Comparison of ENCODE assay signal across 19 mouse cellular contexts in the genomic region with DNA sequence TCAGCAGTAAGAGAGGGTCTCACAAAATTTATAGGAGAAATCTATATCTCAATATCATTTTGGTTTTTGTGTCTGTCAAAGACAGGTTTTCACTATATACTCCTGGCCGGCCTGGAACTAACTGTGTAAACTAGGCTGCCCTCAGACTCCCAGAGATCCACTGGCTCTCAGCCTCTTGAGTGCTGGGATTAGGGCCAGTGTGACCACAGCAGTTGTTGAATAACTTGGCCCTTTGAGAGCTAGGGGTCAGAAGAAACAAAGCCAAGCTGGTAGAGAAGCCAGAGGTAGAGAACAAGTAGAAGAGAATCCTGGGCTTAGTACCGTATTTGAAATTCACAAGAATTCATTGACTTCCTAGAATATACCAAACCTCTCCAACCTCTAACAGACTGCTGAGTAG. TPM values are rescaled to one million over a fixed set of nuclear protein-coding genes. Genes with fewer than 3 reads are reported as not detected.
DNase-seq lines count a peak whose midpoint lies in the region; ATAC-seq lines count a peak whose summit lies in the region.
"Had no signal": no experiment of that assay in that cellular context is flagged by ENCODE, and none has a peak within 500 bp of the region (broad histone marks: within the 10 kb centered on the region; RNA-seq: fewer than 3 reads in every experiment).

No protein-coding gene starts in this region.

- peak; percentile 72 for DNase-seq in heart, adult 11 months
- no peak for DNase-seq in heart, postnatal 4 days
- DNase-seq in kidney, adult 8-10 months: peak; percentile 54 to 61
- peak; percentile 21 to 33 for DNase-seq in lung, adult 18-20 months
- no peak for DNase-seq in lung, postnatal 14 days
- DNase-seq in kidney, postnatal 36 days: peak; percentile 48 to 52
- DNase-seq: adrenal gland, postnatal 14 days; B cell, adult 2 months; cerebellum, adult 11-12 months; cerebellum, adult 9-10 months; cerebellum, postnatal 25 days; gastrocnemius, postnatal 10 days had no signal

- no peak overlapping the region for H3K9ac ChIP-seq in kidney, embryonic 15.5 days
- H3K9ac ChIP-seq: embryonic facial prominence, embryonic 12.5 days; forebrain, embryonic 12.5 days; heart, embryonic 12.5 days had no signal

- ATAC-seq in kidney, embryonic 15.5 days (replicated peaks; ENCODE audit: low FRiP score): no peak
- ATAC-seq: CD4-positive, CD25-positive, alpha-beta regulatory T cell, adult 4 months; forebrain, embryonic 16.5 days had no signal

- no peak overlapping the region for H3K4me2 ChIP-seq in kidney, embryonic 15.5 days
- H3K4me2 ChIP-seq: embryonic facial prominence, embryonic 12.5 days; forebrain, embryonic 12.5 days; heart, embryonic 12.5 days had no signal

- 95% methylated on average over 2 of the region's 2 CpGs for WGBS in kidney, embryonic 15.5 days

- no peaks in the 10 kb centered on the region for H3K27me3 ChIP-seq in kidney, embryonic 15.5 days
- H3K27me3 ChIP-seq: embryonic facial prominence, embryonic 12.5 days; forebrain, embryonic 12.5 days; heart, embryonic 12.5 days had no signal

- H3K36me3 ChIP-seq in kidney, embryonic 15.5 days: peaks cover 52% of the 10 kb centered on the region
- H3K36me3 ChIP-seq: G1E had no signal

- H3K4me1 ChIP-seq in kidney, embryonic 15.5 days: peaks cover 12% of the 10 kb centered on the region

- H3K4me3 ChIP-seq in kidney, embryonic 15.5 days (replicated peaks): no peak overlapping the region
- H3K4me3 ChIP-seq: embryonic facial prominence, embryonic 12.5 days; forebrain, embryonic 12.5 days; heart, embryonic 12.5 days had no signal

- no peak overlapping the region for H3K27ac ChIP-seq in kidney, embryonic 15.5 days
- H3K27ac ChIP-seq: embryonic facial prominence, embryonic 12.5 days; forebrain, embryonic 12.5 days had no signal

- H3K9me3 ChIP-seq in kidney, embryonic 15.5 days (replicated peaks): no peaks in the 10 kb centered on the region
- H3K9me3 ChIP-seq: embryonic facial prominence, embryonic 12.5 days; forebrain, embryonic 12.5 days; heart, embryonic 12.5 days had no signal

RNA-seq across cellular contexts. Expression of a gene that starts 3.3 kb away (rescaled TPM):
- total RNA-seq in heart, postnatal 4 days (2021): 1 to 10 TPM; 8.1 to 8.2 TPM
- 12.3 and 12.7 TPM in 2 replicates for polyA plus RNA-seq in kidney, embryonic 15.5 days (2015; fragmentation: Nextera tagmentation; extraction: Ambion mirVana)

RNA-seq across cellular contexts. Expression of a gene that starts 45.6 kb away (rescaled TPM):
- 10 to 100 TPM; 33.3 to 34.2 TPM for total RNA-seq in heart, postnatal 4 days (2021)
- 16.5 and 18.5 TPM in 2 replicates for polyA plus RNA-seq in kidney, embryonic 15.5 days (2015; fragmentation: Nextera tagmentation; extraction: Ambion mirVana)
- polyA plus RNA-seq: G1E had no signal

Comparison
In these comparisons a context has a peak if more than half of its experiments do, and no peak if none do; other contexts are left out.
1. DNase-seq: peak in heart, adult 11 months (single experiment), kidney, adult 8-10 months (2 of 2), lung, adult 18-20 months (2 of 2) and kidney, postnatal 36 days (2 of 2); none in heart, postnatal 4 days (single experiment) and lung, postnatal 14 days (single experiment).